ENCODE assay signal across 19 mouse cellular contexts in the genomic region with DNA sequence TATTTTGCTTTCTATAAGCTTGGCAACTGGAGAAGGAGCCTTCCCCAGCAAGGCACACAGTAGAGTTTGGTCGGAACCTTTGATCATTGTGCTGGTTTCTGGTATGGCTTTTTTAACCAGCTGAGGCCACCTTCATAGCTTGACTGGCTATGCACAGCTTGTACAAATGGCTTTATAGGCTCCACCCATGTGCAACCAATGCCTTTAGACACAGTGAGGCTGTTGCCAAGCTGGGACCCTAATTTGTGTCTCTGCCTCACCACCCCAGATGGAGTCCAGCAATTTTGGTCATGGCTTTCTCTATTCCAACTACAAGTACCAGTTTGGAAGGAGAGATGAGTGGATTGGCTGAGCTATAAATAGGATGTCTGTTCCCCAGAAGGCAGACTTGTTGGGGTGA. TPM values are rescaled to one million over a fixed set of nuclear protein-coding genes. Genes with fewer than 3 reads are reported as not detected.
A peak's percentile ranks its signal among the peaks of the same experiment; 100 is the strongest.
DNase-seq lines count a peak whose midpoint lies in the region; ATAC-seq lines count a peak whose summit lies in the region.
"Had no signal": no experiment of that assay in that cellular context is flagged by ENCODE, and none has a peak within 500 bp of the region (broad histone marks: within the 10 kb centered on the region; RNA-seq: fewer than 3 reads in every experiment).

No protein-coding gene starts in this region.

- H3K9me3 ChIP-seq in heart, embryonic 10.5 days: no peaks in the 10 kb centered on the region
- no peaks in the 10 kb centered on the region for H3K9me3 ChIP-seq in limb, embryonic 15.5 days
- H3K9me3 ChIP-seq in limb, embryonic 10.5 days (replicated peaks): no peaks in the 10 kb centered on the region
- no peaks in the 10 kb centered on the region for H3K9me3 ChIP-seq in embryonic facial prominence, embryonic 14.5 days (ENCODE audit: control insufficient read depth, low read length)
- no peaks in the 10 kb centered on the region for H3K9me3 ChIP-seq in forebrain, embryonic 10.5 days
- no peaks in the 10 kb centered on the region for H3K9me3 ChIP-seq in neural tube, embryonic 15.5 days (replicated peaks)
- H3K9me3 ChIP-seq: forebrain, embryonic 13.5 days; forebrain, embryonic 15.5 days had no signal

- H3K36me3 ChIP-seq in heart, embryonic 10.5 days: no peaks in the 10 kb centered on the region
- H3K36me3 ChIP-seq in limb, embryonic 15.5 days: no peaks in the 10 kb centered on the region
- H3K36me3 ChIP-seq in limb, embryonic 10.5 days: no peaks in the 10 kb centered on the region
- H3K36me3 ChIP-seq in embryonic facial prominence, embryonic 14.5 days (ENCODE audit: control insufficient read depth, insufficient read depth, low read length): no peaks in the 10 kb centered on the region
- no peaks in the 10 kb centered on the region for H3K36me3 ChIP-seq in forebrain, embryonic 10.5 days (replicated peaks)
- no peaks in the 10 kb centered on the region for H3K36me3 ChIP-seq in neural tube, embryonic 15.5 days
- H3K36me3 ChIP-seq: forebrain, embryonic 15.5 days had no signal

- WGBS in heart, embryonic 10.5 days: 82% methylated on average over 1 of the region's 1 CpGs
- WGBS in limb, embryonic 15.5 days: 70% methylated on average over 1 of the region's 1 CpGs
- 86% methylated on average over 1 of the region's 1 CpGs for WGBS in limb, embryonic 10.5 days
- WGBS in embryonic facial prominence, embryonic 14.5 days: 84% methylated on average over 1 of the region's 1 CpGs
- WGBS in forebrain, embryonic 10.5 days: 88% methylated on average over 1 of the region's 1 CpGs
- WGBS in neural tube, embryonic 15.5 days: 69% methylated on average over 1 of the region's 1 CpGs

- no peak overlapping the region for H3K4me2 ChIP-seq in limb, embryonic 15.5 days
- H3K4me2 ChIP-seq in embryonic facial prominence, embryonic 14.5 days (ENCODE audit: low read depth, low read length): no peak overlapping the region
- H3K4me2 ChIP-seq in neural tube, embryonic 15.5 days: no peak overlapping the region
- H3K4me2 ChIP-seq: forebrain, embryonic 13.5 days; forebrain, embryonic 15.5 days had no signal

- DNase-seq in heart, embryonic 10.5 days (ENCODE audit: low spot score): no peak
- DNase-seq in heart, postnatal 25 days (ENCODE audit: low spot score): no peak
- DNase-seq in limb, embryonic 10.5 days (ENCODE audit: low spot score): no peak
- DNase-seq in brain, adult 2 months (ENCODE audit: low read depth, low spot score): peak; percentile 23
- DNase-seq in embryonic facial prominence, embryonic 14.5 days (ENCODE audit: low spot score): peak; percentile 62
- no peak for DNase-seq in forebrain, embryonic 10.5 days (ENCODE audit: extremely low spot score, low spot score)
- DNase-seq: adrenal gland, adult 2 months; adrenal gland, postnatal 10 days; adrenal gland, postnatal 25 days; cerebellum, adult 11-12 months; cerebellum, adult 2 months; cerebellum, adult 9-10 months; cerebellum, postnatal 10 days; cerebellum, postnatal 25 days; forebrain, postnatal 0 days had no signal

- no peak overlapping the region for H3K4me3 ChIP-seq in heart, embryonic 10.5 days
- H3K4me3 ChIP-seq in limb, embryonic 15.5 days: no peak overlapping the region
- no peak overlapping the region for H3K4me3 ChIP-seq in limb, embryonic 10.5 days
- H3K4me3 ChIP-seq in embryonic facial prominence, embryonic 14.5 days (ENCODE audit: low read depth, low read length): no peak overlapping the region
- no peak overlapping the region for H3K4me3 ChIP-seq in forebrain, embryonic 10.5 days
- H3K4me3 ChIP-seq in neural tube, embryonic 15.5 days (replicated peaks): no peak overlapping the region
- H3K4me3 ChIP-seq: forebrain, embryonic 13.5 days; forebrain, embryonic 15.5 days had no signal

- H3K27me3 ChIP-seq in heart, embryonic 10.5 days (ENCODE audit: insufficient read depth, poor library complexity, severe bottlenecking): 0 out of 2 replicates have a peak, but pooled peaks cover 9% of the 10 kb centered on the region
- no peaks in the 10 kb centered on the region for H3K27me3 ChIP-seq in limb, embryonic 15.5 days
- peaks cover 4% of the 10 kb centered on the region; the same call in 1 of the 2 replicates for H3K27me3 ChIP-seq in limb, embryonic 10.5 days (ENCODE audit: low read depth, poor library complexity, severe bottlenecking)
- H3K27me3 ChIP-seq in embryonic facial prominence, embryonic 14.5 days (replicated peaks; ENCODE audit: control insufficient read depth, insufficient read depth, low read length): no peaks in the 10 kb centered on the region
- 0 out of 2 replicates have a peak, but pooled peaks cover 6% of the 10 kb centered on the region for H3K27me3 ChIP-seq in forebrain, embryonic 10.5 days (ENCODE audit: poor library complexity, severe bottlenecking)
- no peaks in the 10 kb centered on the region; the same call in 1 of the 2 replicates for H3K27me3 ChIP-seq in neural tube, embryonic 15.5 days (replicated peaks)
- H3K27me3 ChIP-seq: forebrain, embryonic 13.5 days; forebrain, embryonic 15.5 days had no signal

- H3K9ac ChIP-seq in limb, embryonic 15.5 days: no peak overlapping the region
- no peak overlapping the region for H3K9ac ChIP-seq in embryonic facial prominence, embryonic 14.5 days (ENCODE audit: low read depth, low read length)
- H3K9ac ChIP-seq in neural tube, embryonic 15.5 days (replicated peaks): no peak overlapping the region
- H3K9ac ChIP-seq: forebrain, embryonic 13.5 days; forebrain, embryonic 15.5 days; forebrain, postnatal 0 days had no signal

- H3K4me1 ChIP-seq in heart, embryonic 10.5 days: peaks cover 67% of the 10 kb centered on the region
- peaks cover 39% of the 10 kb centered on the region for H3K4me1 ChIP-seq in limb, embryonic 15.5 days
- peaks cover 15% of the 10 kb centered on the region; the same call in 1 of the 2 replicates for H3K4me1 ChIP-seq in limb, embryonic 10.5 days
- H3K4me1 ChIP-seq in embryonic facial prominence, embryonic 14.5 days (ENCODE audit: control insufficient read depth, insufficient read depth, low read length): peaks cover 15% of the 10 kb centered on the region
- H3K4me1 ChIP-seq in forebrain, embryonic 10.5 days: peaks cover 15% of the 10 kb centered on the region
- H3K4me1 ChIP-seq in neural tube, embryonic 15.5 days: no peaks in the 10 kb centered on the region
- H3K4me1 ChIP-seq: forebrain, embryonic 13.5 days; forebrain, embryonic 15.5 days had no signal

- H3K27ac ChIP-seq in heart, embryonic 10.5 days: peak overlapping the region; percentile 56; the same call in 1 of the 2 replicates
- peak overlapping the region; percentile 67; the same call in 1 of the 2 replicates for H3K27ac ChIP-seq in limb, embryonic 15.5 days
- no peak overlapping the region for H3K27ac ChIP-seq in limb, embryonic 10.5 days
- H3K27ac ChIP-seq in embryonic facial prominence, embryonic 14.5 days (replicated peaks; ENCODE audit: low read depth, low read length): 0 out of 2 replicates have a peak overlapping the region, but pooled peaks have one; percentile 16
- no peak overlapping the region for H3K27ac ChIP-seq in forebrain, embryonic 10.5 days
- no peak overlapping the region for H3K27ac ChIP-seq in neural tube, embryonic 15.5 days (replicated peaks)
- H3K27ac ChIP-seq: forebrain, embryonic 13.5 days; forebrain, embryonic 15.5 days had no signal

- intact Hi-C loops in heart, postnatal 25 days (cut with DNase I): no loop called here

- ATAC-seq in limb, embryonic 15.5 days (ENCODE audit: insufficient number of reproducible peaks, low FRiP score, low TSS enrichment, low read depth): no peak
- peak; percentile 56; the same call in 1 of the 2 replicates for ATAC-seq in embryonic facial prominence, embryonic 14.5 days (ENCODE audit: low read depth)
- no peak for ATAC-seq in neural tube, embryonic 15.5 days (ENCODE audit: low FRiP score)
- ATAC-seq: forebrain, embryonic 13.5 days; forebrain, embryonic 15.5 days; forebrain, postnatal 0 days had no signal

RNA-seq across cellular contexts. Expression of a gene that starts 15.6 kb away (rescaled TPM):
- polyA plus RNA-seq in heart, embryonic 10.5 days (2016; fragmentation: Nextera tagmentation; extraction: Ambion mirVana): 31.3 and 37.4 TPM in 2 replicates
- total RNA-seq in heart, postnatal 25 days (2021): 10 to 100 TPM; 50.0 to 58.3 TPM
- 259 and 273 TPM in 2 replicates for polyA plus RNA-seq in limb, embryonic 15.5 days (2015; fragmentation: Nextera tagmentation; extraction: Ambion mirVana)
- polyA plus RNA-seq in limb, embryonic 10.5 days (2016; fragmentation: Nextera tagmentation; extraction: Ambion mirVana): 13.5 and 21.4 TPM in 2 replicates
- polyA plus RNA-seq in embryonic facial prominence, embryonic 14.5 days (2014; fragmentation: Nextera tagmentation; extraction: Ambion mirVana): 253 and 258 TPM in 2 replicates
- polyA plus RNA-seq in forebrain, embryonic 10.5 days (2016; fragmentation: Nextera tagmentation; extraction: Ambion mirVana): 11.0 and 11.1 TPM in 2 replicates
- 21.5 and 29.0 TPM in 2 replicates for polyA plus RNA-seq in neural tube, embryonic 15.5 days (2015; fragmentation: Nextera tagmentation; extraction: Ambion mirVana)

Comparison
In these comparisons a context has a peak if more than half of its experiments do, and no peak if none do; other contexts are left out.
1. H3K27ac ChIP-seq: peak in heart, embryonic 10.5 days (single experiment), limb, embryonic 15.5 days (single experiment) and embryonic facial prominence, embryonic 14.5 days (single experiment); none in limb, embryonic 10.5 days (single experiment), forebrain, embryonic 10.5 days (single experiment) and neural tube, embryonic 15.5 days (single experiment).
2. DNase-seq: peak in brain, adult 2 months (single experiment) and embryonic facial prominence, embryonic 14.5 days (single experiment); none in heart, embryonic 10.5 days (single experiment), heart, postnatal 25 days (single experiment), limb, embryonic 10.5 days (single experiment) and forebrain, embryonic 10.5 days (single experiment).